Mouse (Mus musculus) thymus, adult 2 months (tissue): ENCODE data around the gene Gprc5b.

Experiments
- CTCF ChIP-seq: fragments of 200-500 bp; IDR thresholded peaks from 2 replicates; pipeline ENCODE4 v1.5.1; 2012; ENCODE audit warnings: mild to moderate bottlenecking, control low read depth, low read length, moderate library complexity, borderline replicate concordance; ENCODE audit not compliant: control insufficient read depth, poor library complexity, insufficient read depth; ENCODE audit errors: extremely low read depth
- POLR2A ChIP-seq: fragments of 200-500 bp; IDR thresholded peaks from 2 replicates; pipeline ENCODE4 v1.6.1; 2012; ENCODE audit warnings: mild to moderate bottlenecking, low read length, control low read depth, moderate library complexity; ENCODE audit not compliant: control insufficient read depth, poor library complexity, insufficient read depth; ENCODE audit errors: extremely low read depth

- TF ChIP-seq CTCF, result no peak; the same call in 1 of the 2 replicates
- no peak for TF ChIP-seq POLR2A
These were observed 1.3 kb upstream of the Gprc5b start for GRCm38 (mm10) chr7:118996137-118996837.
